Mouse (Mus musculus) fat pad, adult 2 months (tissue): ENCODE data around the gene Nup107.

Source experiments
- DNase-seq: peaks from one replicate; pipeline ENCODE4 v3.0.0-alpha.2; 2011; ENCODE audit warnings: low read depth, low spot score; ENCODE audit errors: extremely low read depth

Nup107 gene

DNA sequence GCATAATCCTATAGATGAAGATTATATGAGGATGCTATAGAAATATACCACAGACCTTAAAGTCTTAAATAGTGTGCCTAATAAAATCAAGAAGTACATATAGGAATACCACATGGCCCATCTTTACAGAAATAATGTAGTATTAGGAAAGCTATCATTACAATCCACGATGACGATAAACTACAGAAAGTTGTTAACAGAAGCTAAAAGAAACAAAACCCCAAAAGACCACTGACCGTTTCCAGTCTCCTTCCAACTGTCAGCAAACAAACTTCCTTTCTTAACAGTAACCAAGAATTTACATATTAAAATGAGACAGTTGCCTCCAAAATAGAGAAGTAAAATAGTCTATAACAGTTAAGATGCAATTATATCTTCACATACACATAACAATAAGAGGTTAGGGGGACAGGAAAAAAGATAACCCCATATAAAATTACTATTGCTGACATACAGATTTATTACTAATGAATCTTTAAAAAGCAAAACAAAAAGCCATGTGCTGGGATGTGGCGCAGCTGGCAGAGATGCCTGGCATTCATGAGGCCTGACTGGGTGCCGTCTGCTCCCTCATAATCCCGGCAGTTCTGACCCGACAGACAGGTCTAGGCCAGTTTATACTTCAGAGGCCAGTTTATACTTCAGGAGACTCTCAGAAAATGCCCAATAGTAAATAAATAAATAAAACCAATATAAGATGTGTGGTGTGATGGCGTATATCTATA lies 12.8 kb downstream of the Nup107 start:
- DNase-seq: no peak

DNA sequence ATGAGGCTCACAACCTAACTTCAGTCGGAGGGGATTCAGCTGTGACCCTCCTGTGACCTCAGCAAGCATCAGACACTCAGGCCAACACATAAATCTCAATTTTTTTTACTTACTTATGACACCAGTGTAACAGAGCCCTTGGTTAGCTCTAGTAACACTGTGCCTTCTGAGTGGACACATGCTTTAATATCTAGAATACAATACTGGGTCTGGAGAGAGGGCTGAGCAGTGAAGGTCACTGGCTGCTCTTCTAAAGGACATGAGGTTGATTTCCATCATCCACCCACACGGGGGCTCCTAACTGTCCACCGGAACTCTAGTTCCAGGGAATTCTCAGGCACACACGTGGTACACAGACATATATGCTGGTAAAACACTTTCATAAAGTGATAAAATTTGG lies 13.6 kb downstream of the Nup107 start:
- no peak for DNase-seq

- no peak for DNase-seq
Observed at GRCm38 (mm10) chr10:117778328-117778910, 14.1 kb downstream of the Nup107 start.

DNA sequence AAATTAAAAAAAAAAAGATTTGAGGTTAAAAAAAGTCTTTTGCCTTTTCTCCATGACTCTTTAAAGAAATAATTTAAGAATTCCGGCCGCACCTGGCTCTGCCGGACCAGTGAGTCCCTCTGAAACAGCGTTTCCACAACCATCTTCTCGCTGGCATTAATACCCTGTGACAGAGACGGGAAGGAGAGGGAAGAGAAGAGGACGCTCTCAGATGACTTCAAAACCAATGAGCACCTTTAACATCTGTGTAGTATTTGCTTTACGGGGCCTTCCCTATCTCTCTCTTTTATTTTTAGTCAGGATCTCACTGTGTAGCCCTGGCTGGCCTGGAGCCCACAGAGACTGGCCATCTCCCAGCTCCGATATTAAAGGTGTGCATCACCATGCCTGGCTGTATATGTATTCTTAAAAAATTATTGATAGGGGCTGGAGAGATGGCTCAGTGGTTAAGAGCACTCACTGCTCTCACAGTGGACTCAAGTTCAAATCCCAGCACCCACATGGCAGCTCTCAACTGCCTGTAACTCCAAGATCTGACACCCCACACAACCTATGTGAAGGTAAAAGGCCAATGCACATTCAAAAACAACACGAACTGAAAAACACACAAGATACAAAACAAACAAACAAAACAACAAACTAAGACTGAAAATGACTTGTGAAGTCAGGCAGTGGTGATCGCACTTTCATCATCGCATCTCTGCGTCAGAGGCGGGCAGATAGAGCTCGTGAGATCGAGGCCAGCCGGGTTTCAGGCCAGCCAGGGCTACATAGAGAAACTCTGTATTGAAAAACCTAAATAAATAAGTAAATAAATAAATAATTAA lies 14.8 kb downstream of the Nup107 start:
- no peak for DNase-seq

DNA sequence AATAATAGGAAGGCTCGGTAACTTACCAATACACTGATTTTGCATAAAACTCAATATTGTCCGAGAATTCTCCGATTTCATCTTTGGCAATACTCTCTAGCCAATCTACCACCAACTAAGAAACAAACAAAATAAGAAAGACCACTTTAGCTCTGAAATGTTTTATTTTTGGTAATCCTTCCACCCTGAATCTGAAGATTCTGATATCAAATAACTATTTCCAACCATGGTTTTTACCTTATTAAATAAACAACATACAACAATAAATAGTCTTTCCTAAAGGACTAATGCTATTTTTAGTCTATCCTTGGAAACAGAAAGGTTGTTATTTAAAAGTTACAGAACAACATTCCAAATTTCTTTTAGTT lies 15.4 kb downstream of the Nup107 start:
- no peak for DNase-seq

DNA sequence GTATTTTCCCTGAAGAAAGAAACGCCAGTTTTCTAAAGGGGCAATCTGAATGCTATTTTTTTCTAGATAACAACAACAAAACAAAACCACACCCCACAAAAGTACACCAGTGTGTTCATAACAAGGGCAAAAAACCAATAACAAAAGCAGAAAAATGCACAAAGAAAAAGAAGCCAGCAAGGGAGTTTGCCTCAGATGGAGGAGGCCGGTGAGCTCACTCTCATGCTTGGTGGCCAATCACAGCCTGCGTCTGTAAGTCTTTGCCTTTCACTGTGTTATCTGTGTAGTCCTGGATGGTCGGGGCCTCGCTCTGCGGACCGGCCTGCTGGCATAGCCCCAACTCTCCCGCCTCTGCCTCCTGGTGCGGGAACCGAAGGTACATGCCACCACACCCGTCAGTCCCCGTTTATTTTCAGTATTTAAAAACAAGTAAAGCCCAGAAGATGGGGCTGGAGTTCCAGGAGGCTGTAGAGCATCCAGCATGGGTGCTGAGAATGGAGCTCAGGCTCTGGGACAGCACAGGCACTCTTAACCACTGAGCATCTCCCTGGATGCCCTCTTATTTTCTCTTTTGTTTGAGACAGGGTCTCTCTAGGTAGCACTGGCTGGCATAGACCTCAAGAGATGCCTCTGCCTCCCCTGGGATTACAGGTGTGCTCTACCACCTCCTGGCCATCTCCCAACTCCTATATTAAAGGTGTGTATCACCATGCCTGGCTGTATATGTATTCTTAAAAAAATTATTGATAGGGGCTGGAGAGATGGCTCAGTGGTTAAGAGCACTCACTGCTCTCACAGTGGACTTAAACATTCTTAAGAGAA lies 16.0 kb downstream of the Nup107 start:
- no peak for DNase-seq

GRCm38 (mm10) chr10:117775401-117776144 lies 16.9 kb downstream of the Nup107 start:
- DNase-seq: no peak

- DNase-seq: no peak
Observed at GRCm38 (mm10) chr10:117774817-117775120, 17.7 kb downstream of the Nup107 start.

GRCm38 (mm10) chr10:117774011-117774816 lies 18.3 kb downstream of the Nup107 start:
- no peak for DNase-seq

DNA sequence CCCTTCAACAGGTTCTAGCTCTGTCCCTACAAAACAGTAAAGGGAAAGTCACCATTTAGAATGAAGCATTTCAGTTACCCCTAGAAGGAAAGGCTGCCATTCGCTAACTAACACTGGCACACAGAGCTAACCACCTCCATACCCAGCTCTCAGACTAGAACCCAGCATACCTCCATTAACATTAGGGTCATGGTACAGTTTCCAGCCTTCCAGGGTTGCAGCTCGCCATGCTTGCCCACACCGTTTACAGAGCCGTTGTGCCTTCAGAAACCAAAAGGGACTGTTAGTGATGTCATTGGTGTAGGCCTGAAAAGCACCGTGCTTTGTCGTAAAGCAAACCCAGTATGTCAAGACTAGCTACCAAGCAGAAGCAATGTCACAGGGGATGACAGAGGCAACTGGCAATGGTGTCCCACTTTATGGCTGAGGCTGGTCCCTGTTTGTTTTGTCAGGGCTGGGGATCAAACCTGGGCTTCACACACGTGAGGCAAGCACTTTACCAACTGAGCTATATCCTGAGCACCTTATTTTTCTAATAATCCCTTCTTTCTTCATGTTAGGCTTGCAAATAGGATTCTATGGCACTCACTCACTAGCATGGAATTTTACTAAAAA lies 19.3 kb downstream of the Nup107 start:
- no peak for DNase-seq

DNA sequence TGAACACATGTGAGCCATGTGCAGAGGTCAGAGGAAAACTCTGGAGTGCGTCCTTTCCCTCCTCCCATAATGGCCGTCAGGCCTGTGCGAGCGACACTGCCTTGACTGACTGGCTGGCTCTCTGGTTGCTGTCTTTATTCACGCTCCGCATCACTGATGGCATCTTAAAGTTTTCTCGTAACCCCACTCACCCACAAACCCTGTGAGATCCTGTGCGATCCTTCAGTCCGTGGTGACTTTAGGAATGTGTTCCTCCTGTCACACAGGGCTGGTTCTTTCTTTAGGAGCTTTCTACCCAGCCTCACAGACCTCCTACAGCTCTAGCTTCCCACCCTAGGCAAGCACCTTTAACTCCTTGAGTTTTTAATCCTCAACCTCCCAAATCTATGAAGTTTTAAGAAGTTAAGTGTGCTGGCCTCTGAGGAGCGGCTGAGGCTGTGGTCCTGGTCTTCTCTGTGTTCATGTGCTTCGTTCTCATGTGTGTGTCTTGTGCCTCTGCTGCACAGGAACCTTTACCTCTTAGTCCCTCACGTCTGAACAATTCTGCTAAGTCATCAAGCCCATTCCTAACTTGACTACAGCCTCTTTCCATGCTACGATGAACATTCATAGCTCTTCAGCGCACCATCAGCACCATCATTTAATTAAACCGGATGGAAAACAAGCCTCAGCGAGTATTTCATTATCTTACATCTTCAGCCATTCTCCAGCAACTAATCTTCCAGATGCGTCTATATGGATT lies 20.0 kb downstream of the Nup107 start:
- no peak for DNase-seq

- no peak for DNase-seq
Observed at GRCm38 (mm10) chr10:117771131-117771510, 21.4 kb downstream of the Nup107 start.

- DNase-seq: no peak
Observed at GRCm38 (mm10) chr10:117770286-117771130, 22.0 kb downstream of the Nup107 start.

DNA sequence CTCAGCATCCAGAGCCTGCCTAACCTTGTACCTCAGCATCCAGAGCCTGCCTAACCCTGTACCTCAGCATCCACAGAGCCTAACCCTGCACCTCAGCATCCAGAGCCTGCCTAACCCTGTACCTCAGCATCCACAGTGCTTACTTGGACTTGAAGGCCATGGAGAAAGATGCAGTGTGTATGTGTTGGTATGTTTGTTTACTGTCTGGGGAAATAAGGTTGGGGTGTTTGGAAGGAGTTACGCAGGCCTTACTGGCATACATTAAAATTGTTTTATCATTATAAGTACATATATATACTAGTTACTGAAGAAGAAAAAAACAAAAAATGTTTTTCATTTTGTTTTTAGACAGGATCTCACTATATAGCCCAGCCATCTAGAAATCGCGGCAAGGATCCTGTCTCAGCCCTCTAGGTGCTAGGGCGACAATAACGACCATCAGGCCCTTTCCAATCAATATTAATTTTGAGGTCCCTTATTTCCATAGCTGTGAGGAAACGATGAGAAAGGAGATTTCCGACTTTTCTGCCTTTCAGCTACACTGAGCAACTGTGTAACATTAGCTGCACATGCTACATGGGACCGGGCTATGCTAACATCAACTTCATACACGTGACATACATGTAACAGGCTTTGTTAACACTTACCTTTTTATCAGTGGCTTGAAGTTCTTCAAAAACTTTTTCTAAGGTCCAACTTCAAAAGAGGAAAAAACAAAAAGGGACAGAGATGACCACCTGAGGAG lies 22.8 kb downstream of the Nup107 start:
- DNase-seq: no peak

- DNase-seq: no peak
Observed at GRCm38 (mm10) chr10:117768141-117768440, 24.4 kb downstream of the Nup107 start.

- no peak for DNase-seq
Observed at GRCm38 (mm10) chr10:117767286-117768140, 25.0 kb downstream of the Nup107 start.

DNA sequence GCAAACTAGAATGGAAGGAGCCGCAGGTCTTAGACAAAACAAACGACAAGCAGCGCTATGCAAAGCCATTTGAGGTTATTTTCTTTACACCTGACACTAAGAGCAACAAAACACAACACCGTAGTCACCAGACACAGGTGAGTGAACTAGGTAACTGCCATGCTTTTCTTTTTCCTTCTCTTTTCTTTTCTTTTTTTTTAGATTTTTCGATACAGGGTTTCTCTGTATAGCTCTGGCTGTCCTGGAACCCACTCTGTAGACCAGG lies 25.7 kb downstream of the Nup107 start:
- DNase-seq: no peak
